Mouse (Mus musculus): Measurements from ENCODE around the gene Krt27. TPM values are rescaled to one million over a fixed set of nuclear protein-coding genes. Genes with fewer than 3 reads are reported as not detected.
A peak's percentile ranks its signal among the peaks of the same experiment; 100 is the strongest.

Gene Krt27
- total and polyA plus RNA-seq, 3 experiments: not detected

- TF ChIP-seq USF1 (IDR thresholded peaks at IDR 0.05; ENCODE audit: low read depth, low read length) (no peak), EP300 (IDR thresholded peaks at IDR 0.05; ENCODE audit: low read depth in 1 of 2, low read length in 2 of 2) (peak; percentile 13 to 34; a peak in 1 of 4 replicates)
Measured at GRCm38 (mm10) chr11:99398084-99398483, 47.2 kb upstream of the Krt27 start (continued).

- Histone ChIP-seq H3K4me3 (ENCODE audit: control insufficient read depth in 1 of 2, insufficient read depth in 1 of 2, low read depth in 2 of 2, low read length in 2 of 2) (no peak overlapping the region), H3K9me3 (replicated peaks; ENCODE audit: insufficient read depth, low read length) (no peaks in the 10 kb centered on the region), H3K9ac (ENCODE audit: control insufficient read depth, low read depth, low read length, poor library complexity, severe bottlenecking) (no peak overlapping the region; the same call in 1 of the 2 replicates), H3K27ac (ENCODE audit: control insufficient read depth, low read depth, low read length) (no peak overlapping the region), H3K27me3 (ENCODE audit: control insufficient read depth in 1 of 2, insufficient read depth in 2 of 2, low read length in 2 of 2) (no peaks in the 10 kb centered on the region), H3K79me2 (ENCODE audit: control insufficient read depth, insufficient read depth, low read length, poor library complexity) (peaks cover 2% of the 10 kb centered on the region; the same call in 1 of the 2 replicates), H3K4me1 (ENCODE audit: control insufficient read depth in 1 of 2, insufficient read depth in 2 of 2, low read length in 2 of 2) (peaks cover 0 to 21% of the 10 kb centered on the region in 2 experiments; a peak in 3 of 4 replicates), H3K36me3 (ENCODE audit: control insufficient read depth in 1 of 2, insufficient read depth in 2 of 2, low read length in 2 of 2) (peaks cover 0 to 23% of the 10 kb centered on the region in 2 experiments; a peak in 2 of 4 replicates)
- TF ChIP-seq NRF1 (IDR thresholded peaks at IDR 0.05; ENCODE audit: insufficient read depth, low read depth, low read length, poor library complexity, severe bottlenecking) (peak; percentile 66), CTCF (IDR thresholded peaks at IDR 0.05 in 2 of 3, conservative IDR thresholded peaks at IDR 0.05 in 1 of 3; ENCODE audit: control insufficient read depth in 1 of 3, insufficient read depth in 1 of 3, low read depth in 2 of 3, low read length in 3 of 3, poor library complexity in 1 of 3, severe bottlenecking in 1 of 3) (no peak), CHD1 (IDR thresholded peaks at IDR 0.05; ENCODE audit: low read depth, low read length) (no peak), SMC3 (IDR thresholded peaks at IDR 0.05; ENCODE audit: low read depth, low read length) (no peak), ZNF384 (IDR thresholded peaks at IDR 0.05; ENCODE audit: low read depth, low read length) (no peak), SIN3A (IDR thresholded peaks at IDR 0.05; ENCODE audit: low read length) (no peak)
- DNase-seq (ENCODE audit: low read depth, low spot score): peak; percentile 61
Measured at GRCm38 (mm10) chr11:99396661-99397060, 45.8 kb upstream of the Krt27 start.

- Histone ChIP-seq H3K4me1 (ENCODE audit: control insufficient read depth in 1 of 2, insufficient read depth in 2 of 2, low read length in 2 of 2) (peaks cover 0 to 21% of the 10 kb centered on the region in 2 experiments; a peak in 3 of 4 replicates), H3K9me3 (replicated peaks; ENCODE audit: insufficient read depth, low read length) (no peaks in the 10 kb centered on the region), H3K27me3 (ENCODE audit: control insufficient read depth in 1 of 2, insufficient read depth in 2 of 2, low read length in 2 of 2) (no peaks in the 10 kb centered on the region; a peak in 1 of 4 replicates), H3K9ac (ENCODE audit: control insufficient read depth, low read depth, low read length, poor library complexity, severe bottlenecking) (no peak overlapping the region), H3K4me3 (ENCODE audit: control insufficient read depth in 1 of 2, insufficient read depth in 1 of 2, low read depth in 2 of 2, low read length in 2 of 2) (no peak overlapping the region), H3K27ac (ENCODE audit: control insufficient read depth, low read depth, low read length) (no peak overlapping the region), H3K79me2 (ENCODE audit: control insufficient read depth, insufficient read depth, low read length, poor library complexity) (peaks cover 2% of the 10 kb centered on the region; the same call in 1 of the 2 replicates), H3K36me3 (ENCODE audit: control insufficient read depth in 1 of 2, insufficient read depth in 2 of 2, low read length in 2 of 2) (peaks cover 0 to 23% of the 10 kb centered on the region in 2 experiments; a peak in 2 of 4 replicates)
- no peak for TF ChIP-seq RCOR1 (IDR thresholded peaks at IDR 0.05; ENCODE audit: low read depth, low read length)
- no peak for DNase-seq (ENCODE audit: low read depth, low spot score)
Measured at GRCm38 (mm10) chr11:99396034-99396433, 45.1 kb upstream of the Krt27 start.

GRCm38 (mm10) chr11:99392492-99392891, 41.6 kb upstream of the Krt27 start:
- H3K9me3 ChIP-seq (replicated peaks; ENCODE audit: insufficient read depth, low read length): no peaks in the 10 kb centered on the region
- no peak overlapping the region for H3K4me3 ChIP-seq (ENCODE audit: control insufficient read depth in 1 of 2, insufficient read depth in 1 of 2, low read depth in 2 of 2, low read length in 2 of 2)
- H3K9ac ChIP-seq (ENCODE audit: control insufficient read depth, low read depth, low read length, poor library complexity, severe bottlenecking): no peak overlapping the region
- H3K27me3 ChIP-seq (ENCODE audit: control insufficient read depth in 1 of 2, insufficient read depth in 2 of 2, low read length in 2 of 2): peaks cover 7 to 12% of the 10 kb centered on the region in 2 experiments
- no peak for DNase-seq (ENCODE audit: low read depth, low spot score)
- no peak for TF ChIP-seq ELF1 (IDR thresholded peaks at IDR 0.05; ENCODE audit: low read depth, low read length)
- no peak for TF ChIP-seq MAFK (IDR thresholded peaks at IDR 0.05; ENCODE audit: borderline replicate concordance, low read depth, low read length)
- TF ChIP-seq UBTF (IDR thresholded peaks at IDR 0.05; ENCODE audit: borderline replicate concordance, insufficient read depth, low read depth, low read length): no peak
- TF ChIP-seq POLR2AphosphoS2 (IDR thresholded peaks at IDR 0.05; ENCODE audit: low read length): no peak
- no peak for TF ChIP-seq ZMIZ1 (IDR thresholded peaks at IDR 0.05; ENCODE audit: low read depth, low read length)
- TF ChIP-seq POLR2AphosphoS5 (IDR thresholded peaks at IDR 0.05; ENCODE audit: borderline replicate concordance, low read depth, low read length): no peak
- no peak for TF ChIP-seq SMC3 (IDR thresholded peaks at IDR 0.05; ENCODE audit: low read depth, low read length)
- no peak for TF ChIP-seq MAX (IDR thresholded peaks at IDR 0.05; ENCODE audit: low read length)
- no peak for TF ChIP-seq MYC (IDR thresholded peaks at IDR 0.05; ENCODE audit: low read depth, low read length)
- no peak for TF ChIP-seq JUND (IDR thresholded peaks at IDR 0.05; ENCODE audit: low read depth, low read length)
- TF ChIP-seq GATA1 (IDR thresholded peaks at IDR 0.05; ENCODE audit: low read depth, low read length): no peak
- TF ChIP-seq E2F4 (IDR thresholded peaks at IDR 0.05; ENCODE audit: borderline replicate concordance, low read depth, low read length): no peak
- TF ChIP-seq MYB (IDR thresholded peaks at IDR 0.05; ENCODE audit: low read depth, low read length): no peak
- TF ChIP-seq NELFE (IDR thresholded peaks at IDR 0.05; ENCODE audit: low read depth, low read length): no peak
- H3K4me1 ChIP-seq (ENCODE audit: control insufficient read depth in 1 of 2, insufficient read depth in 2 of 2, low read length in 2 of 2): peaks cover 0 to 6% of the 10 kb centered on the region in 2 experiments; a peak in 3 of 4 replicates
- no peak overlapping the region for H3K27ac ChIP-seq (ENCODE audit: control insufficient read depth, low read depth, low read length)
- H3K79me2 ChIP-seq (ENCODE audit: control insufficient read depth, insufficient read depth, low read length, poor library complexity): no peaks in the 10 kb centered on the region; the same call in 1 of the 2 replicates
- peaks cover 0 to 11% of the 10 kb centered on the region in 2 experiments; a peak in 2 of 4 replicates for H3K36me3 ChIP-seq (ENCODE audit: control insufficient read depth in 1 of 2, insufficient read depth in 2 of 2, low read length in 2 of 2)

All from MEL (cell line).